Mouse (Mus musculus): ENCODE results near the gene Susd4.

The Susd4 gene

DNA sequence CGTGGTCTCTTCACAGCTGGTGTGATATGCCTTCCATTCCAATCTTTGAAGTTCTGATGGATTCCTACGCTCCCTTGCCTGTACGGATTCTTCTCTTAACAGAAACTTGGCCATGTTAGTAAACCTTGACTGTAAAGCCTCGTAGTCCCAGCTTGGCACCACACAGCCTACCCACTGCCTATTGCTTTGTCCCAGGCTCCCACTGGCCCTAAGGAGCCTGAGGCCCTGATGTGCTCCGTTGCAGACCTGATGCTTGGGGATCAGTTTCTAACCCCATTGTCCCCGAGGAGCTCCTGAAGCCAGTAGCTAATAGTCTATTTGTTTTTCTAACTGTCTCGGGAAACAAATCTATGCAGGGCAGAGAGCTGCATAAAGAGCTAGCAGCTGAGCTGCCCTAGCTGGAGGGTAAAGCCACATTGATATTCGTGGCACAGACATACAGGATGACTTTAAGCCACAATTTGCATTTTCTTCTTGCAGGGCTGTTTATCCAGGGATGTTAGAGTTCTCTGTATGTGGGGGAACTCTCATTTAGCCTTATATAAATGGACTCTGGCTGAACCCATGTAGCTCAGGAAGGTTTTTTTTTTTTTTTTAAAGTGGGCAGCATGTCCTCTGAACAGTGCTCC is 155.2 kb downstream of the Susd4 start:
- DNase-seq (ENCODE audit: low spot score): no peak

DNA sequence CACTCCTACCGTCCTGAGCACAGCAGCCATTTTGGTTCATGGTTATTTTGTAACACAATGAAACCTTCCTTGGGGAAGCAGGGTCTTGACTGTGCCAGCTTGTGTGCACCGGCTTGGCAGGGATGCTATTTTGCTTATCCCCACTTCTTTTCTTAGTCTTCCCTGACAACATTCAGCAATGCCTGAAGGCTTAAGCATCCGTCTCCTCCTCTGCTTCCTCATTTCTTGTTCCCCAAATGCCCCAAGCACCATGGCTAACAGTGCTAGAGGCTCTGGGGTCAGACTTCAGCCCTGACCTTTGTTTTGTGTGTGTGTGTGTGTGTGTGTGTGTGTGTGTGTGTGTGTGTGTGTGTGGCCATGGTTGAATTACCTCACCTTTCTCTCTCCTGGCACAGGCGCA is 159.2 kb downstream of the Susd4 start:
- DNase-seq (ENCODE audit: low spot score): no peak

DNA sequence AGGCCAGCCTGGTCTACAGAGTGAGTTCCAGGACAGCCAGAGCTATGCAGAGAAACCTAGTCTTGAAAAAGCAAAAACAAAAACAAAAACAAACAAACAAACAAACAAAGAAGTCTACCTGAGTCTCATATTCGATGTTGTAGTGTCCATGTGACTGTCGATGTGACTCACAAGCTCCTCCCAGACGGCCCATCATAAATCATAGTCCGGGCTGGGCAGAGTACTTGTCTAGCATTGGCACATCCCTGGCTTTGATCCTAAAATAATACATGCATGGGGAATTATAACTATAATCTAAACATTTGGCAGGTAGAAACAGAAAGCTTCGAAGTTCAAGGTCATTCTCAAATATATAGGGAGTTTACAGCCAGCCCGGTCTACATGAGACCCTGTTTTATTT is 162.8 kb downstream of the Susd4 start:
- no peak for DNase-seq (ENCODE audit: low spot score)

DNA sequence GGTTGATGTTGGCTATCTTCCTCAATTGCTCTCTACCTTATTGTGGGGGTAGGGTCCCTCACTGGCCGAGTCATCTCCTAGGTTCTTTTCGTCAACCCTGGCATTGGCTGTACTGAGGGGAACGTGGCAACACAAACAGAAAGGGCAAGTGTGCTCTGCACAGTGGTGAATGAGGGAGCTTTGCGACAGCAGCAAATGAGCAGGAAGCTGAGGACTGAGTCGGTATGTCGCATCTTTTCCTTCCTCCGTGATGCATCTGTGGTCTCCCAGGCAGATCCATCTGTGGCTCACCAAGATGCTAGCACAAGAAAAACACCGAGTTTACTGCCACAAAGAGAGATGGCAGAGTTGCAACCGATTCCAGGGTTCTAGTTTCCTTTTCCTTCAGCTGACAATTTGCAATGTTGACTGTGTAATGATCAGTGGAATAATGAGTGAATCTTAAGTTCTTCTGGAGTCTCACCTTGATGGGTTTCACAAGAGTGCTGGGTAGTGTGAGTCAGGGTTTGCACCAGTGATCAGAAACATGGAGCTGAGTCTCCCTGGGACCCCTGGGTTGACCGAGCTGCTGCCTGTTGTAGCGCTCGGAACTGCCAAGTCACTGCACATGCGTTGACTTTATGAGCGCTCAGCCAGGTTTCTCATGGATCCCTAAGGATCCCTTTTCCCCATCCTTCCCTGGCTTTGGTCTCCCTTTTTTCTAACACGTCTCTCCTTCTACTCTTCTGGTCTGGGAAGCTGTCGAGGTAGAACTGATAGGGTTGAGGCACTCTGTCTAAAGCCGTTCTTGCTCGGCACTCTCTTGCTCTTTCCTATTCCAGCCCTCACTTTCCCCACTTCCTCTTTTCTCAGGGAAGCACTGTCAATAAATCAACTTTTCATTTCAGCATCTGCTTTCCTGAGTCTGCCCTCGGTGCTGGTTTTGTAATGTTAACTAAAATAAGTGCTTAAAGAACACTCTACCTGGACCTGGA is 164.5 kb downstream of the Susd4 start:
- no peak for DNase-seq (ENCODE audit: low spot score)

DNA sequence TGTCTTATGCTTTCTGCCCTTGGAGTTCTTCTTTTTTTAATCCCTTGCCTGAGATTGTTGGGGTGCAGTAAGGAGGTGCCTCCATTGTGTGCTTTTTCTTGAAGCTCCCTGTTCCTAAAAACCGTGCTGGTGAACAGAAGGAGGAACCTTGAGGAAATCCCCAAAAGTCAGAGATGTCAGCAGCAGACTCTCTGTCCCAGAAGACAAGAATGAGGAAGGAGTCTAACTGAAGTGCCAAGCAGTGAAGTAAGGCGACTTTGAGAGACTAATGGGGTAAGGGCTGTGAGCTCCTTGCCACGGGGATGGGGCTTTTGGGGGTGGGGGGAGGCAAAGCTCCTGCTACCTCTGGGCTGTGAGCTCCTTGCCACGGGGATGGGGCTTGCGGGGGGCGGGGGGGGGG is 171.8 kb downstream of the Susd4 start:
- DNase-seq (ENCODE audit: low spot score): no peak

DNA sequence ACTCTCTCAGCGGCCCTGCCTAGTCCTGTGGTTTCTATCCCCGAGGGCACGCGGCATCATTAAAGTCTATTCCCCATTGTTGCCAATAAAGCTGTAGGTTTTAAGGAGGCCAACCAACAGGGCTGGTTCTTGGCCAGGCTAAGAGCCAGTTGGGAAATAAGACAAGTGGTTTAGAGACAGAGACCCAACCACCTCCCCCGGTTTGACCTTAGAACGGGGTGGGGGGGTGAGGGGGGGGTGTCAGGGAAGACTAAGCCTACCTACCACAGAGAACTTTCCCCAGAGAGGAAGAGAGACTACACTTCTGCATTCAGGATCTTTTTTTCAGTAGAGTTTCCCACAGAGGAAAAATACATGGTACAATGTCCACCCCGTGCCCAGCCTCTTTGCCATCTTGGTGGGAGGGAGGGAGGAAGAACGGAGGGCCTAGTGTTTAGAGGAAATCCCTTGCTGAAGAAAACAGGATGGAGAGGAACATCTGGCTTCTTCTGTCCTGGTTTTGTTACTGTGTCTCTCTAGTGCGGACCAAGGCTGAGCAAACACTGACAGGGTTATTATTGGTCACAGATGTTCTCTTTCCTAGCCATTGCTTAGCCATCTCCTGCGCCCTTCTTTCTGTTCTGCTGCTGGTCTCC is 173.9 kb downstream of the Susd4 start:
- no peak for DNase-seq (ENCODE audit: low spot score)

DNA sequence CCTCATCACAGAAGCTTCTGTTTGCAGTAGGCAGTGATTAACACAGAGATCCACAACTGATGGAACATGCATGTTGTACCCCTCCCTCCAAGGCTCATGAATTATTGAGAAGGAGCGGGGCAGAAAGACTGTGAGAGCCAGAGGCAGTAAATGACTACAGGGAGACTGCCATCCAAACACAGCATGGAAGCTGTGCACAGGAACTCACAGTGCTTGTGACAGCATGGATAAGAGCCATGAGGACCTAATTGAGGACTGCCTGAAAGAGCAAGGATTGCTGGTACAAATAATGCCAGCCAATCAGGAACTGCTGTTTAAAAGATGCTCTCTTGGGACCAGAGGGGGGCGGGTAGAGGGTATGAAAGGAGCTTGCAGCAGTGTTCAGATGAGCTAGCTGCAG is 178.3 kb downstream of the Susd4 start:
- no peak for DNase-seq (ENCODE audit: low spot score)

DNA sequence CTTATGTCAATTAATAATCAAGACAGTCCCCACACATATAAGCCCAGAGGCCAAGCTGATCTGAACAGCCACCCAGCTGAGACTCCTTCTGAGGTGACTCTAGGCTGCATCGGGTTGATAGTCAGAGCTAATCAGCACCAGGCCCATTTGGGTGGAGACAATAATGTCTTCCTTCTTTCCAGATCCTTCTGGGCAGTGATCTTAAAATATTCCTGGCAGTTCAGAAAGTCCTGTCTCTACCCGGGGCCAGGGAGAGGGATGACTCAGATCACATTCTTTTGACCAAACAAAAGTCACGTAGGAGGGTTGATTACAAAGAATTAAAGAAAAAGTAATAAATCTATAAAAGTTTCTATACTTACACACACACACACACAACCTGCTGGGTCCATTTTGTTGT is 180.3 kb downstream of the Susd4 start:
- DNase-seq (ENCODE audit: low spot score): no peak

DNA sequence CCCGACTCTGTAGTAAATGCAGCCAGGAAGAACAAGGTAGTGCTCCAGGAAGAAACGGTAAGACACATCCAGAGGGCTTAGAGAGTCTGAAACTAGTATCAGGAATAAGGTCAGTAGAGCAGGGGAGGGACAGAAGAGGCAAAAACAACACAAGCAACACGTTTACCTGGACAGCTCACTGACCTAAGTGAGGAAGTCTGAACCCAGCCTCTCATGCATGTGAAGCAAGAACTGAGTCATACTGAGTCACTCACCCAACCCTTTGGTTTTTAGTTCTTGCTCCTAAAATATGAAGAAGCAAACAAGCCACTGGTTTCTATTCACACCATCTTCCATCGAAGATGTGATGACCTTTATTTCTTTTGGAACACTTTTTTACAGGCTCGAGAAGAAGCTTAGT is 181.0 kb downstream of the Susd4 start:
- DNase-seq (ENCODE audit: low spot score): no peak

DNA sequence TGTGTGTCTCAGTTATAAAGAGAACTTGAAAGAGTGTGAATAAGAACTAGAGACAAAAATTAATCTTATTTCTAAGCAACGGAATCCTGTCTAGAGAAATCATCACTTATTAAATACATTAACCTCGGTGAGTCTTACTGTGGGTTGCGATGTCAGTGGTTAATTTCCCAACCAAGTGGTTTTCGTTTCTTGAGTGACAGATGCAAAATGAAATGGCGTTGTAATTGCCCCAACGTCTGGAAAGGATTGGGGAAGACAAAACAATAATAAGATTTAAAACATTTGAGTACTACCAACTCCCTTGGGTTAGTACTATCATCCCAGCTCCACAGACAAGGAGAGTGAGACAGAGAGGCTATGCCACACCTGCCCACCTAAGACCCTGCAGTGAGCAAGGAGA is 181.9 kb downstream of the Susd4 start:
- DNase-seq (ENCODE audit: low spot score): no peak
